Mouse (Mus musculus) monocyte, adult 5-6 weeks (primary cell): Measurements from ENCODE around the gene Gria2. TPM values are rescaled to one million over a fixed set of nuclear protein-coding genes. Genes with fewer than 3 reads are reported as not detected.

Experiments
- ATAC-seq: fragments of 153-309, 156-312 bp; replicated peaks from 2 replicates; pipeline ENCODE4 v1.8.0; 2017; ENCODE audit warnings: mild to moderate bottlenecking; ENCODE audit not compliant: low TSS enrichment, insufficient number of reproducible peaks, severe bottlenecking, poor library complexity, low FRiP score
- total RNA-seq: library from RNA; stranded (forward); fragments of 200-1000, 200-491, 200-594 nt; gene quantifications from 3 replicates; pipeline ENCODE4 v1.2.3, GENCODE M21; 2017

Gria2 gene
- total RNA-seq, 1 experiment from 2014 or later: not detected

- no peak for ATAC-seq
Measured at GRCm38 (mm10) chr3:80652213-80652612, 150.4 kb downstream of the Gria2 start.

Other genes starting within 250 kb of the Gria2 start
- gene Glrb, start 110.8 kb upstream of the Gria2 start, total RNA-seq: not detected in 3 replicates
- 0.86 TPM in 1 of 3 replicates, not detected in the others for gene Pdgfc, start 233.6 kb upstream of the Gria2 start, total RNA-seq